Mouse (Mus musculus): ENCODE measurements at regions not wholly inside any gene's neighbourhood (a gene's known extent, or its start where the extent isn't known, plus 50 kb on each side); places are given as distances from the start of the nearest gene placed in this dataset.

DNA sequence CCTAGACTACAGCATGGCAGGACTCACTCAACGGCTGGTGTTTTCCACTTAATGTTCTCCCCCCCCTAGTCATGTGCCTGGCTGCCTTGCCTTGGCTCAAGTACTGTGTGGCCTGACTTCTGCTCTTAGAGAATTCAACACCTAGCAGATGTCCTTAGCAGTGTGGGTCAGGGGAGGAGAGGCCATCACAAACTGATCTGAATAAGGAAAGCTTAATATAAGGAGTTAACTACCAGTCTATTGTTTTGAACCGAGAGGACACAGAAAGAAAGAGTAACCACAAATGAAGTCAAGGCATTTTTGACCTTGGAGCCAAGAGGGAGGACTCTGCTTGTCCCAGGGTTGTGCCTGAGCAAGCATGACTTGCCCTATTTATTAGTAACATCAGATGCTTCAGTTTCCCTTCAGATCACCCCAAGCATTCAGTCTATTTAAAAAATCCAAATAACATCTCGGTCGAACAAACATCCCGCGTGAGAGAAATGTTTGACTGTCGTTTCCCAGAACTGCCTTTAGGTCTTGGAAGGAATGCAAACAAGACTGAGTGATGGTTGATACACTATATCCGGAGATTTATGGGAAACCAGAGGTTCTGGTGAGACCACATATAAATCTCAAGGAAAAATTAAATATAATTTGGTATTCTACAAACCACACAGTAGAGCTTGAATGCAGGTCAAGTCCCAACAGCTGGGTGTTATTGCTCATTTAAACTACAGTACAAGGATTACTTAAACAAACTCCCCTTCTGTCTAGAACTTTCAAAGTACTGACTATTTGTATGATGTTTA is 58.0 kb upstream of the Map4k3 start:
- TF ChIP-seq CTCF (conservative IDR thresholded peaks at IDR 0.05; ENCODE audit: low read length) = no peak
- peak; percentile 76; the same call in 1 of the 2 replicates for TF ChIP-seq NANOG (IDR thresholded peaks at IDR 0.05; ENCODE audit: borderline replicate concordance, low read length)
- no peak for TF ChIP-seq POU5F1 (IDR thresholded peaks at IDR 0.05; ENCODE audit: borderline replicate concordance, low read length)
